Mouse (Mus musculus): ENCODE measurements at regions not wholly inside any gene's neighbourhood (a gene's known extent, or its start where the extent isn't known, plus 50 kb on each side); places are given as distances from the start of the nearest gene placed in this dataset.

DNA sequence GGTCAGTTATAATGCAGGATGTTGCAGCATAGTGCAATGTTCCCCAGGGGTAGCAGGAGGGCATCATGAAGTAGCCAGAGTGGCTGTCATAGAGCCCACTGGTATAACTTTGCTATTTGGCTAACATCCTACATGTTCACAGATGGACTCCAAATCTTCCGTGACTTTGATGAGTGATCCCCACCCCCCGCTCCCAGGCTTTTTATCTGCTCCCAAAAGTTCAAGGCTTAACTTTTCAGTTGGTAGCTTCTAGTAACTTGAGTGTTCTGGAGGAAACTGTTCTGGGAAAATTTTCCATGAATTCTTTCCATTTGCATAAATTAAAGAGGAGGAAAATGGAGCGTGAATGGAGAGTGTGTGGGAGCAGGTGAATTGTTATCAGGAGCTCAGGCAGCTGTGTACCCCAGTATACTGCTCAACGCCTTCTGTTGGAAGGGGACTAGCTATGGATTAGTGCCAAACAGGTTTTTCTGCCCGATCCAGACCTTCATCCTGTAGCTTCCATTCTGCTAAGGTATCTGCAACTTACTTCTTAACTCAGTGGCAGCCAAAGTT lies 379.2 kb upstream of the Slc30a5 start:
- TF ChIP-seq POLR2A (IDR thresholded peaks at IDR 0.05; ENCODE audit: insufficient read length, low read depth) (no peak), TCF12 (IDR thresholded peaks at IDR 0.05; ENCODE audit: insufficient read depth, poor library complexity, severe bottlenecking) (no peak), E2F4 (IDR thresholded peaks at IDR 0.05; ENCODE audit: insufficient read depth) (no peak), MYOD1 (IDR thresholded peaks at IDR 0.05; ENCODE audit: control insufficient read depth in 1 of 3, insufficient read length in 2 of 3, low read depth in 2 of 3) (no peak), USF1 (IDR thresholded peaks at IDR 0.05; ENCODE audit: low read depth) (no peak), MAX (IDR thresholded peaks at IDR 0.05; ENCODE audit: low read depth) (no peak), CEBPB (IDR thresholded peaks at IDR 0.05; ENCODE audit: insufficient read depth, poor library complexity, severe bottlenecking) (no peak)
